Mouse (Mus musculus): ENCODE measurements around the gene Zfp850. TPM values are rescaled to one million over a fixed set of nuclear protein-coding genes. Genes with fewer than 3 reads are reported as not detected.
"Not testable (repeated sequence)": the region's sequence is repeated elsewhere in the genome, so short reads cannot be mapped to it uniquely, and the experiment has no call there.

Gene Zfp850
- polyA plus RNA-seq, 1 experiment from 2014 or later: 8.7 TPM

DNA sequence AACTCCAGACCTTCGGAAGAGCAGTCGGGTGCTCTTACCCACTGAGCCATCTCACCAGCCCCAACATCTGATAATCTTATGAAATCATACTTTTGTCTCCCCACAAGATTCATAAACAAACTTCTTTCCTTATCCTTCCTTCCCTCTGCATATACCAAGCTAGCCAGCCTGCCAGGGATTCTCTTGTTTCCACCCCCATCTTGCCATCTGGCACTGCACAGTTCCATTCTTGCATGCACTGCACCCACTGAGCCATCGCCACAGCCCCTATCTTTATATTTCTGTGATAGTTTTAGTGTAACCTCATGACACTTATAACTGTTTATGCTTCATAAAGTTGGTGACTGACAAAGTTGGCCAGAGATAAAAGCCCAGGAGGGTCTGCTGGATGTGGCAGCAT is 3.6 kb downstream of the Zfp850 start:
- Histone ChIP-seq H3K27me3 (ENCODE audit: control insufficient read depth, insufficient read depth, low read length) (no peaks in the 10 kb centered on the region), H3K9ac (replicated peaks; ENCODE audit: low read length) (no peak overlapping the region), H3K27ac (replicated peaks; ENCODE audit: low read depth, low read length) (no peak overlapping the region), H3K4me3 (replicated peaks; ENCODE audit: low read depth, low read length) (no peak overlapping the region), H3K9me3 (ENCODE audit: control insufficient read depth, low read length) (no peaks in the 10 kb centered on the region), H3K4me1 (ENCODE audit: control insufficient read depth, insufficient read depth, low read length) (peaks cover 9% of the 10 kb centered on the region; the same call in 1 of the 2 replicates), H3K4me2 (ENCODE audit: low read length) (no peak overlapping the region), H3K36me3 (ENCODE audit: control insufficient read depth, insufficient read depth, low read length) (peaks cover 17% of the 10 kb centered on the region)
- WGBS: 98% methylated on average over 3 of the region's 3 CpGs
- no peak for DNase-seq
- no peak for ATAC-seq (ENCODE audit: low FRiP score, low TSS enrichment)

DNA sequence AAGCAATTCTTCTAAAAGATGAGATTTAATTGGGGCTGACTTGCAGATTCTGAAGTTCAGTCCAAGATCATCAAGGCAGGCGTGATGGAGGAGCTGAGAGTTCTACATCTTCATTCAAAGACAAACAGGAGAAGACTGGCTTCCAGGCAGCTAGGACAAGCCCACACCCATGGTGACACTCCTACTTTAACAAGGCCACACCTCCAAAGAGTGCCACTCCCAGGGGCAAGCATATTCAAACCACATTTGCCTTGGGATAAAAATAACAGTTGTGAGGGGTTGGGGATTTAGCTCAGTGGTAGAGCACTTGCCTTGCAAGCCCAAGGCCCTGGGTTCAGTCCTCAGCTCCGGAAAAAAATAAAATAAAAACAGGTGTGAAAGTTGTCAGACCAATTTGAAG is 31.7 kb downstream of the Zfp850 start:
- ATAC-seq (ENCODE audit: low FRiP score, low TSS enrichment) (no peak), DNase-seq (no peak)
- H3K4me3 ChIP-seq (replicated peaks; ENCODE audit: low read depth, low read length): no peak overlapping the region
- 80% methylated on average over 2 of the region's 2 CpGs for WGBS
- H3K27me3 ChIP-seq (ENCODE audit: control insufficient read depth, insufficient read depth, low read length): no peaks in the 10 kb centered on the region
- H3K27ac ChIP-seq (replicated peaks; ENCODE audit: low read depth, low read length): no peak overlapping the region
- peaks cover 47% of the 10 kb centered on the region for H3K9me3 ChIP-seq (ENCODE audit: control insufficient read depth, low read length)
- H3K36me3 ChIP-seq (ENCODE audit: control insufficient read depth, insufficient read depth, low read length): 0 out of 2 replicates have a peak, but pooled peaks cover 5% of the 10 kb centered on the region
- H3K4me2 ChIP-seq (ENCODE audit: low read length): no peak overlapping the region
- H3K9ac ChIP-seq (replicated peaks; ENCODE audit: low read length): no peak overlapping the region
- peaks cover 10% of the 10 kb centered on the region for H3K4me1 ChIP-seq (ENCODE audit: control insufficient read depth, insufficient read depth, low read length)

DNA sequence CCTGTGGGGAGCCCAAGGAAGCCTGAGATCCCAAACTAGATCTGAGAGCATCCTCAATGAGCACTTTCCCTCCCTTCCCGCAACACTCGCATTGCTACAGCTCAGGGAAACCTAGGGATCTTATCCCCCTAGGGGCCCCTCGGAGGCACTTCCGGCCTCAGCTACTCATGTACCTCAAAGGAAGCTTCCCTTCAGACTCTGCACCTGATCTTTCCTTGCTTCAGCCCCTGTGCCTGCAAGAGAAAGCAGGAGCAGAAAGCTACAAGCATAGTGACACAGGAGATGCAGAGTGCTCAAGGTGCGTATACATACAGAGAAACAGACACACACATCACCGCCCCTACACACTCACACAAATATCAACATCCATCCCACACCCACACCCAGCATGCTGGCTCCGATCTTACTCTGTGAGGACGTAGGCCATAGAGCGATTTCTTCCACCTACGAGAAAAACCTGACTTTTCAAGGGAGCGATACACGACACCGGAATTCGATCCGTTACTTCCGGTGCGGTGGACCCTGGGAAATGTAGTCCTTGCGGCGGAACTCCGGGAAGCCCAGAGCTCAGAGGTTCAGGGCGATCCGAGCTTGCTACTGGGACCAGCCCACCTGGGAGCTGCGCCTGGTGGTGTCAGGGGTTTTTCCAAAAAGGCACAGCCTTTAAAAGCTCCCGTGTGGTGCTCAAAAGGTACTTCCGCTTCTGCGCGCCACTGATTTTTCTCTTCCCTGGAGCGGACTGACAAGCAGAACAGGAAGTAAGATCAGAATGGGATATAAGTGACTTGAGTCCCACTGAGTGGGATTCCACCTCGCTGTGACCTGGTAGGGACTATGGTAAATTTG is 35.0 kb downstream of the Zfp850 start, which contains the start of gene Zfp780b:
Zfp780b (minus strand) TSS at position 489 of the 846 bp plus-strand sequence.
- Histone ChIP-seq H3K36me3 (ENCODE audit: control insufficient read depth, insufficient read depth, low read length) (no peaks in the 10 kb centered on the region), H3K4me1 (ENCODE audit: control insufficient read depth, insufficient read depth, low read length) (peaks cover 10% of the 10 kb centered on the region), H3K27me3 (ENCODE audit: control insufficient read depth, insufficient read depth, low read length) (no peaks in the 10 kb centered on the region), H3K9ac (replicated peaks; ENCODE audit: low read length) (peak within 1 kb of the TSS; percentile 91), H3K27ac (replicated peaks; ENCODE audit: low read depth, low read length) (peak within 1 kb of the TSS; percentile 76), H3K4me2 (ENCODE audit: low read length) (peak within 1 kb of the TSS; percentile 92), H3K9me3 (ENCODE audit: control insufficient read depth, low read length) (peaks cover 22% of the 10 kb centered on the region), H3K4me3 (replicated peaks; ENCODE audit: low read depth, low read length) (peak within 1 kb of the TSS; percentile 76)
- DNase-seq (peak; percentile 88), ATAC-seq (ENCODE audit: low FRiP score, low TSS enrichment) (peak; percentile 79)
- WGBS: under 1% methylated on average over 29 of the region's 29 CpGs

DNA sequence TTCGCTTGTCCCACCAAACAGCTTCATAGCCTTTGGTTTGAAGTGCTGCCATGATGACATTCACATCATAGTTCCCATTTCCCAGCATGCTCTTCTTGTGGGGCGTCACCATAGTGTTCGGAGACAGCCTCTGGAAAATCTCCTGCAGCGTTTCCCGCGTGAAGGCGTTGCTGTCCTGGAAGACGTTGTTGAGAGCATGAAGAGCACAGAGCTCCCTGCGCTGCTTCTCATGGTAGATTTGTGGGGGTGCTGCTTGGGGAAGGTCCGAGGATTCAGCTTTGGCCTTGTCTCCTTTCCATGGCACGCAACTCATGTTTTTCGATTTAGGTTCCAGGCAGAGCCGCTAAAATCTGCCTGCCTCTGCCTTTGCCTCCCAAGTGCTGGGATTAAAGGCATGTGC is 64.5 kb downstream of the Zfp850 start:
- 93% methylated on average over 13 of the region's 13 CpGs for WGBS

DNA sequence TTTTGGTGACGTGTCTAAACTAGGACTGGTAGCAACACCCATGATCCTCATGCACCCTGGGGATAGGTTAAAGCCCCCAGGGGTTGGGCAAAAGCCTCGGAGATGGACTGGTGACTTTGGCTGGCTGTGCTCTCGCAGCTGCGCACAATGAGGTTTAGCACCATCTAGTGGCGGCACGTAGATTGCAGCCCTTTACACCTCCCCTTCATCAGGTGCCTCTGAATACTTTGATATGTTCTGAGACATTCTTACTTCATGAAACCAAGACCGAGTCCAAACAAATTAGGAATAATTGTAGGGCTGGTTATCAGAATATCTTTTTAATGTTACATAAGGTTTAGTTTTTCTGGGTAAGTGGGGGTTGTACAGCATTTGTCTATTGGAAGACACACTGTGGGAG is 72.0 kb downstream of the Zfp850 start:
- DNase-seq: not testable (repeated sequence)

More for the DNA sequence above, 64.5 kb downstream of the Zfp850 start:
- H3K4me2 ChIP-seq (ENCODE audit: low read length); ATAC-seq (ENCODE audit: low FRiP score, low TSS enrichment); H3K4me1 ChIP-seq (ENCODE audit: control insufficient read depth, insufficient read depth, low read length); H3K27me3 ChIP-seq (ENCODE audit: control insufficient read depth, insufficient read depth, low read length); H3K9ac ChIP-seq (replicated peaks; ENCODE audit: low read length); DNase-seq; H3K36me3 ChIP-seq (ENCODE audit: control insufficient read depth, insufficient read depth, low read length); H3K9me3 ChIP-seq (ENCODE audit: control insufficient read depth, low read length); H3K4me3 ChIP-seq (replicated peaks; ENCODE audit: low read depth, low read length); H3K27ac ChIP-seq (replicated peaks; ENCODE audit: low read depth, low read length): not testable (repeated sequence)

More for the DNA sequence above, 72.0 kb downstream of the Zfp850 start:
- not testable (repeated sequence) for H3K4me2 ChIP-seq (ENCODE audit: low read length); ATAC-seq (ENCODE audit: low FRiP score, low TSS enrichment); H3K36me3 ChIP-seq (ENCODE audit: control insufficient read depth, insufficient read depth, low read length); H3K27ac ChIP-seq (replicated peaks; ENCODE audit: low read depth, low read length); H3K9ac ChIP-seq (replicated peaks; ENCODE audit: low read length); H3K27me3 ChIP-seq (ENCODE audit: control insufficient read depth, insufficient read depth, low read length); H3K4me3 ChIP-seq (replicated peaks; ENCODE audit: low read depth, low read length); H3K9me3 ChIP-seq (ENCODE audit: control insufficient read depth, low read length); H3K4me1 ChIP-seq (ENCODE audit: control insufficient read depth, insufficient read depth, low read length)
- WGBS: 48% methylated on average over 4 of the region's 7 CpGs

Other genes with a start within 250 kb of the Zfp850 start
- gene Zfp626, start 206.9 kb downstream of the Zfp850 start, polyA plus RNA-seq (2014; fragmentation: Nextera tagmentation; extraction: Ambion mirVana): 2.4 and 2.6 TPM in 2 replicates
- gene Zfp59, start 175.5 kb downstream of the Zfp850 start, polyA plus RNA-seq (2014; fragmentation: Nextera tagmentation; extraction: Ambion mirVana): 9.9 and 15.2 TPM in 2 replicates
- gene Zfp607a, start 156.6 kb downstream of the Zfp850 start, polyA plus RNA-seq (2014; fragmentation: Nextera tagmentation; extraction: Ambion mirVana): 0.98 and 1.3 TPM in 2 replicates
- 12.6 and 17.8 TPM in 2 replicates for gene Zfp974, start 84.7 kb downstream of the Zfp850 start, polyA plus RNA-seq (2014; fragmentation: Nextera tagmentation; extraction: Ambion mirVana)
- 27.5 and 31.1 TPM in 2 replicates for gene Zfp780b, start 34.9 kb downstream of the Zfp850 start, polyA plus RNA-seq (2014; fragmentation: Nextera tagmentation; extraction: Ambion mirVana)
- 275 and 305 TPM in 2 replicates for gene Psmc4, start 36.0 kb upstream of the Zfp850 start, polyA plus RNA-seq (2014; fragmentation: Nextera tagmentation; extraction: Ambion mirVana)
- gene Fcgbp, start 57.1 kb upstream of the Zfp850 start, polyA plus RNA-seq (2014; fragmentation: Nextera tagmentation; extraction: Ambion mirVana): 0.08 and 0.25 TPM in 2 replicates
- 0.04 TPM in 2 replicates for gene 9530053A07Rik, start 115.4 kb upstream of the Zfp850 start, polyA plus RNA-seq (2014; fragmentation: Nextera tagmentation; extraction: Ambion mirVana)
- gene Fbl, start 155.6 kb upstream of the Zfp850 start, polyA plus RNA-seq (2014; fragmentation: Nextera tagmentation; extraction: Ambion mirVana): 26.2 and 36.4 TPM in 2 replicates
- gene Dyrk1b, start 165.4 kb upstream of the Zfp850 start, polyA plus RNA-seq (2014; fragmentation: Nextera tagmentation; extraction: Ambion mirVana): 13.7 and 17.3 TPM in 2 replicates

Data from midbrain, embryonic 14.5 days (tissue).